Mouse (Mus musculus) CH12.LX (cell line): Measurements from ENCODE around the gene Ssbp4.

Source experiments
- CHD2 ChIP-seq: IDR thresholded peaks from 2 replicates; pipeline ENCODE4 v1.6.1; 2011; ENCODE audit warnings: low read length, improper control_type of control experiment
- CTCF ChIP-seq, 2 experiments: IDR thresholded peaks in 1 of 2; conservative IDR thresholded peaks in 1 of 2; 2 replicates each; pipeline ENCODE4 v1.5.1; 2011 to 2012; ENCODE audit warnings: low read depth in 2 of 2, low read length in 2 of 2, improper control_type of control experiment in 1 of 2, inconsistent platforms in 1 of 2, mild to moderate bottlenecking in 1 of 2, moderate library complexity in 1 of 2
- E2F4 ChIP-seq: IDR thresholded peaks from 2 replicates; pipeline ENCODE4 v1.6.1; 2011; ENCODE audit warnings: low read depth, low read length, improper control_type of control experiment; ENCODE audit not compliant: insufficient replicate concordance
- EP300 ChIP-seq: IDR thresholded peaks from 2 replicates; pipeline ENCODE4 v1.6.1; 2011; ENCODE audit warnings: low read length, improper control_type of control experiment
- MAZ ChIP-seq: IDR thresholded peaks from 2 replicates; pipeline ENCODE4 v1.6.1; 2012; ENCODE audit warnings: low read depth, mild to moderate bottlenecking, inconsistent platforms, low read length, improper control_type of control experiment, moderate library complexity
- POLR2A ChIP-seq: IDR thresholded peaks from 2 replicates; pipeline ENCODE4 v1.6.1; 2011; ENCODE audit warnings: low read depth, mild to moderate bottlenecking, improper control_type of control experiment, low read length
- SMC3 ChIP-seq: IDR thresholded peaks from 2 replicates; pipeline ENCODE4 v1.6.1; 2011; ENCODE audit warnings: low read depth, low read length, improper control_type of control experiment
- USF1 ChIP-seq: IDR thresholded peaks from 2 replicates; pipeline ENCODE4 v1.6.1; 2014; ENCODE audit warnings: low read depth, mild to moderate bottlenecking, inconsistent platforms, low read length, improper control_type of control experiment

DNA sequence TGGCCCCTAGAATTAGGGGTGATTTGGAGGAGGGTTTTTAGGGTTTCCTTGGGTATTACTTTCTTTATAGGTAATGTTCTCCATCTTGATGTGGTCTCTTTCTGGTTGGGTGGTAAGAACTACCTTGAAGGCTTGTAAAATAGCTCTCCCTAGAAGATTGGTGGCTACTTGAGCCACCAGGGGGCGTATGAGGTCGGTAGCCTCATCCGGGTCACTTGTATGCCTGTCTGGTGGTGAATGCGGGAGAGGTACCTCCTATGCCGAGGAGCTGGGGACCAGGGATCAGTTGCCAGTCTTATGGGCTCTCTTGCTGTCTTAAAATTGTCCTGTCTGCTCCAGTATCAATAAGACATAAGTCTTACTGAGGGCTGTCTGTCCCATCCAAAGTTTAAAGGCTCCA, 16.4 kb upstream of the Ssbp4 start:
- TF ChIP-seq POLR2A (no peak), USF1 (no peak), E2F4 (no peak), SMC3 (peak; percentile 44), CHD2 (no peak), EP300 (no peak), MAZ (no peak), CTCF (conservative IDR thresholded peaks at IDR 0.05 in 1 of 2, IDR thresholded peaks at IDR 0.05 in 1 of 2; ENCODE audit: low read depth in 2 of 2, low read length in 2 of 2) (peak in 1 of 2 experiments; percentile 53; a peak in 2 of 4 replicates)
